In genomic region chr7:132712956-132713355, GRCm38 (mm10) we compare ENCODE assay signal across 10 mouse cellular contexts.
DNase-seq lines count a peak whose midpoint lies in the region; ATAC-seq and TF ChIP-seq lines count a peak whose summit lies in the region.
"Had no signal": no experiment of that assay in that cellular context is flagged by ENCODE, and none has a peak within 500 bp of the region (broad histone marks: within the 10 kb centered on the region; RNA-seq: fewer than 3 reads in every experiment).

No protein-coding gene starts in this region.

- H3K9me3 ChIP-seq in embryonic facial prominence, embryonic 10.5 days, result no peaks in the 10 kb centered on the region
- no peaks in the 10 kb centered on the region for H3K9me3 ChIP-seq in liver, embryonic 13.5 days (replicated peaks)

- no peak overlapping the region for H3K4me3 ChIP-seq in heart, adult 2 months
- H3K4me3 ChIP-seq in layer of hippocampus, adult 2 months, result no peak overlapping the region
- H3K4me3 ChIP-seq in embryonic facial prominence, embryonic 10.5 days, result no peak overlapping the region
- no peak overlapping the region for H3K4me3 ChIP-seq in liver, embryonic 13.5 days (replicated peaks)
- H3K4me3 ChIP-seq: myocyte had no signal

- H3K79me2 ChIP-seq in heart, adult 2 months (replicated peaks; ENCODE audit: control insufficient read depth, insufficient read depth, low read length), result no peaks in the 10 kb centered on the region

- peaks cover 20% of the 10 kb centered on the region for H3K4me1 ChIP-seq in heart, adult 2 months (ENCODE audit: control insufficient read depth, insufficient read depth, low read length)
- H3K4me1 ChIP-seq in embryonic facial prominence, embryonic 10.5 days, result peaks cover 67% of the 10 kb centered on the region
- peaks cover 54% of the 10 kb centered on the region for H3K4me1 ChIP-seq in liver, embryonic 13.5 days (replicated peaks)

- H3K4me2 ChIP-seq in liver, embryonic 13.5 days, result no peak overlapping the region

- ATAC-seq in liver, embryonic 13.5 days (ENCODE audit: low read depth), result no peak

- peaks cover 15% of the 10 kb centered on the region for H3K36me3 ChIP-seq in heart, adult 2 months (ENCODE audit: control insufficient read depth, insufficient read depth, low read length)
- peaks cover 44% of the 10 kb centered on the region for H3K36me3 ChIP-seq in embryonic facial prominence, embryonic 10.5 days (replicated peaks)
- H3K36me3 ChIP-seq in liver, embryonic 13.5 days, result peaks cover 67% of the 10 kb centered on the region

- intact Hi-C loops in heart, adult 2 months (cut with DNase I), result no loop called here
- intact Hi-C loops in heart, postnatal 14 days (cut with DNase I), result loop anchor here (5.0 kb wide), 3 partner anchors 41 to 99 kb away; partner anchors contain the start of gene Fam53b

- no peak for TF ChIP-seq POLR2A in heart, adult 2 months (IDR thresholded peaks at IDR 0.05; ENCODE audit: insufficient read depth, low read depth, low read length)

- peak overlapping the region; percentile 3; the same call in 1 of the 2 replicates for H3K9ac ChIP-seq in heart, adult 2 months (ENCODE audit: low read depth, low read length)
- H3K9ac ChIP-seq in liver, embryonic 13.5 days, result peak overlapping the region; percentile 34; the same call in 1 of the 2 replicates

- H3K27me3 ChIP-seq in heart, adult 2 months (ENCODE audit: control insufficient read depth, insufficient read depth, low read length), result no peaks in the 10 kb centered on the region
- no peaks in the 10 kb centered on the region for H3K27me3 ChIP-seq in embryonic facial prominence, embryonic 10.5 days (replicated peaks; ENCODE audit: low read depth, poor library complexity, severe bottlenecking)
- no peaks in the 10 kb centered on the region for H3K27me3 ChIP-seq in liver, embryonic 13.5 days

- no peak for TF ChIP-seq EP300 in heart, adult 2 months (IDR thresholded peaks at IDR 0.05; ENCODE audit: insufficient read depth, low read depth, low read length)

- H3K27ac ChIP-seq in heart, adult 2 months, result peak overlapping the region; percentile 98
- H3K27ac ChIP-seq in layer of hippocampus, adult 2 months, result peak overlapping the region; percentile 95
- peak overlapping the region; percentile 75 for H3K27ac ChIP-seq in embryonic facial prominence, embryonic 10.5 days (replicated peaks)
- H3K27ac ChIP-seq in liver, embryonic 13.5 days, result peak overlapping the region; percentile 82

- TF ChIP-seq CTCF in heart, adult 2 months (IDR thresholded peaks at IDR 0.05), result no peak
- no peak for TF ChIP-seq CTCF in layer of hippocampus, adult 2 months (conservative IDR thresholded peaks at IDR 0.05)

- no peak for DNase-seq in heart, adult 2 months
- DNase-seq in heart, postnatal 14 days, result no peak
- no peak for DNase-seq in layer of hippocampus, adult 2 months (ENCODE audit: low spot score in 2 of 2)
- DNase-seq in layer of hippocampus, postnatal 10 days (ENCODE audit: low spot score in 2 of 2), result no peak
- no peak for DNase-seq in embryonic facial prominence, embryonic 10.5 days (ENCODE audit: low spot score)
- DNase-seq in liver, embryonic 13.5 days, result no peak
- DNase-seq in embryo, embryonic 11 days, result no peak
- DNase-seq in T-cell, adult 2 months (ENCODE audit: low spot score), result no peak
- DNase-seq: gastrocnemius, postnatal 36 days had no signal

- 81% methylated on average over 7 of the region's 7 CpGs for whole genome bisulfite sequencing in heart, adult 2 months
- 79% methylated on average over 7 of the region's 7 CpGs for whole genome bisulfite sequencing in embryonic facial prominence, embryonic 10.5 days
- WGBS in liver, embryonic 13.5 days (ENCODE audit: insufficient replicate concordance), result 53% methylated on average over 7 of the region's 7 CpGs
